Mouse (Mus musculus): Measurements from ENCODE around the gene Tmem53. TPM values are rescaled to one million over a fixed set of nuclear protein-coding genes. Genes with fewer than 3 reads are reported as not detected.

The Tmem53 gene
- polyA plus RNA-seq, 1 experiment from 2014 or later: 6.5 TPM

DNA sequence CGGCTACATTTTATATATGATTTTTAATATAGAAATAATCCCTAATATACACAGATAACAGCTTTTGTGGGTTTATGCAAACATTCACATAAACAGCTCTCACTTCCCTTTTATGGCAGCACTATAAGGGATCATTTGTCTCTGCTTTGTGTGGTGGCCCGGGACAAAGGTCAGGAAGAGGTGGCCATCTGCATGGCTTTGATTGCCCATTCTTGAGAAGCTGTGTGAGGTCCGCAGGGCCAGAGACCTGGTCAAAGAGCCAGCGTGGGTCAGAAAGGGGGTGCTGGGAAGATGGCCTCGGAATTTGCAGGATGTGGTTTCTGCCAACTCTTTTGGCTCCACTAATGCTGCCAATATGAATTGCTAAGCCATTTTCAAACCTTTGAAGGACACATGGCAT is 28.8 kb upstream of the Tmem53 start:
- Histone ChIP-seq H3K4me1 (no peaks in the 10 kb centered on the region), H3K36me3 (no peaks in the 10 kb centered on the region), H3K27me3 (no peaks in the 10 kb centered on the region), H3K4me2 (replicated peaks) (no peak overlapping the region), H3K9me3 (no peaks in the 10 kb centered on the region), H3K9ac (replicated peaks) (no peak overlapping the region), H3K27ac (replicated peaks) (no peak overlapping the region), H3K4me3 (no peak overlapping the region)
- 65% methylated on average over 5 of the region's 5 CpGs for WGBS
- ATAC-seq (replicated peaks): no peak

DNA sequence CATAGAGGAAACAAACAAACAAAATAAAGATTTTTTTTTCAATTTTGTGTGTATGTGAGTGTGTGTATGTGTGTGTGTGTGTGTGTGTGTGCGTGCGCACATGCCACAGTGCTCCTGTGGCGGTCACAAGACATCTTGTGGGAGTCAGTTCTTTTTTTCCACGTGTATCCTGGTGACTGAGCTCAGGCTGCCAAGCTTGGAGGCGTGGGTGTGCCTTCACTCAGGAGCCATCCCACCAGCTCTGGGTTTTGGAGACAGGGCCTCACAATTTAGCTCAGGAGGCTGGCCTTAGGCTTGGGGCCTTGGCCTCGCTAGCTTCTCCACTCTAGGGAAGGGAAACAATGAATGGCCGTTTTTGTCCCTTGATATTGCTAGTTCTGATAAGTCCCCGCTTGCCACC is 27.6 kb upstream of the Tmem53 start:
- H3K9me3 ChIP-seq: no peaks in the 10 kb centered on the region
- H3K4me3 ChIP-seq: no peak overlapping the region
- ATAC-seq (replicated peaks): no peak
- H3K27ac ChIP-seq (replicated peaks): no peak overlapping the region
- no peaks in the 10 kb centered on the region for H3K27me3 ChIP-seq
- H3K4me1 ChIP-seq: no peaks in the 10 kb centered on the region
- no peak overlapping the region for H3K4me2 ChIP-seq (replicated peaks)
- no peak overlapping the region for H3K9ac ChIP-seq (replicated peaks)
- WGBS: 77% methylated on average over 8 of the region's 8 CpGs
- no peaks in the 10 kb centered on the region for H3K36me3 ChIP-seq

DNA sequence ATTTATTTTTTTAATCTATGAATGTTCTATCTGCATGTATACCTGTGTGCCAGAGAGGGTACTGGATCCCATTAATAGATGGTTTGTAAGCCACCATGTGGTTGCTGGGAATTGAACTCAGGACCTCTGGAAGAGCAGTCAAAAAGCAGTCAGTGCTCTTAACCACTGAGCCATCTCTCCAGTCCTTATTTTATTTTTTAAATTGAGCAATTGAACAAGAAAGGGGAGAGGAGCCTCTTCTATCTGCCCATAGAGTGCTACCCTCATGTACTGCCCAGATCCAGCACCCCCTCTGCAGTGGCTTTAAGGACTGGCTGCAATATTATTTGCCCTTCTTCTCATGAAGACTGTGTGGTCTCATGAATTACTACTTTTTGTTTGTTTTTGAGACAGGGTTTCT is 26.5 kb upstream of the Tmem53 start:
- H3K4me3 ChIP-seq: no peak overlapping the region
- ATAC-seq (replicated peaks): no peak
- no peaks in the 10 kb centered on the region for H3K36me3 ChIP-seq
- no peak overlapping the region for H3K27ac ChIP-seq (replicated peaks)
- no peak overlapping the region for H3K9ac ChIP-seq (replicated peaks)
- no peak overlapping the region for H3K4me2 ChIP-seq (replicated peaks)
- no peaks in the 10 kb centered on the region for H3K27me3 ChIP-seq
- no peaks in the 10 kb centered on the region for H3K9me3 ChIP-seq
- H3K4me1 ChIP-seq: no peaks in the 10 kb centered on the region

DNA sequence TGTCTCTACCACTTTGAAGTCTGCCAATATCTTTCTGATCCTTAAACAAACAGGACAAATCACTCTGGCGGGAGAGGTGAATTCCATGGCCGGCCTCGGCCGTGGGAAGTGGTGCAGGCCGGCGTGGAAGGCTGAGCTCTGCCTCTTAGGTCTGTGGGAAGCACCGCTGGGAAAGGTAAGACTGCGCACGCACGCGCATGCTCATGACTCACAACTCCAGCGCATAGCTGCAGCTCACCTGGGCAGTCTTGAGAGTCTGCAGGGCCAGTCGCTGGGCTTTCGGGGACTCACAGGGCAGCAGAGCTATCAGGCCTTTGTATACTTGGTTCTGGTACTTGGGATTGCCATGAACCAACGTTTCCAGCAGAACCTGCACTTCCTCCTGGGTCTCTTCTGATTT is 22.2 kb upstream of the Tmem53 start:
- Histone ChIP-seq H3K4me1 (0 out of 2 replicates have a peak, but pooled peaks cover 3% of the 10 kb centered on the region), H3K9ac (replicated peaks) (no peak overlapping the region), H3K27ac (replicated peaks) (no peak overlapping the region), H3K27me3 (no peaks in the 10 kb centered on the region), H3K4me3 (no peak overlapping the region), H3K9me3 (no peaks in the 10 kb centered on the region), H3K4me2 (replicated peaks) (no peak overlapping the region), H3K36me3 (no peaks in the 10 kb centered on the region)
- no peak for ATAC-seq (replicated peaks)
- 78% methylated on average over 15 of the region's 15 CpGs for WGBS

DNA sequence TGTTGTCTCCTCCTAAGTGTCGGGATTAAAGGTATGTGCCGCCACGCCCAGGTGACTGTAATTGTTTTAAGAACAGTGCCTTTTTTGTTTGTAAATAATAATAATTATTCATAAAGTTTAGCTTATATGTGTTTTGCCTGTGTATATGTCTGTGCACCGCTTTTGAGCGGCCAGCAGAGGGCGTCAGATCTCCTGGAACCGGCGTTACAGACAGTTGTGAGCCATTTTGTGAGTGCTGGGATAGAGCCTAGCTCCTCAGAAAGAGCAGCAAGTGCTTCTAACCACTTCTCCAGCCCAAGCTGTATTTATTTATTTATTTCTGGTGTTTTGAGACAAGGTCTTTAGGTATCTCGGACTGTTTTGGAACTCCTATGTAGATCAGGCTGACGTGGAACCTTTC is 21.4 kb upstream of the Tmem53 start:
- no peaks in the 10 kb centered on the region for H3K9me3 ChIP-seq
- H3K27ac ChIP-seq (replicated peaks): no peak overlapping the region
- H3K9ac ChIP-seq (replicated peaks): no peak overlapping the region
- H3K36me3 ChIP-seq: no peaks in the 10 kb centered on the region
- H3K4me2 ChIP-seq (replicated peaks): no peak overlapping the region
- WGBS: 54% methylated on average over 10 of the region's 10 CpGs
- H3K4me3 ChIP-seq: no peak overlapping the region
- ATAC-seq (replicated peaks): no peak
- H3K4me1 ChIP-seq: 0 out of 2 replicates have a peak, but pooled peaks cover 3% of the 10 kb centered on the region
- H3K27me3 ChIP-seq: no peaks in the 10 kb centered on the region

DNA sequence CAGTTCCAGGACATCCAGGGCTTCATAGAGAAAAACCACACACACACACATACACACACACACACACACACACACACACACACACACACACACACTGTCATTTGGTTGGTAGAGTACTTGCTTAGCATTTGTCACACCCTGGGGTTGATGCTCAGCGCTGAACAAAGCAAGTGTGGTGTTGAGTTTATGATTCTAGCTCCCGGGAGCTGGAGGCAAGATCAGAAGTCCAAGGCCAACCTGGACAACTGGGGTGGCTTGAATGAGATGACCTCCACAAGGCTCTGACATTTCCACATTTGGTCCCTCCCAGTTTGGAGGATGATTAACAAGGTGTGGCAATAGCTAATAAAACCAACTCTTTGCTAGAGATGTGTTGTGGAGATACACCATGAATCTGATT is 20.5 kb upstream of the Tmem53 start:
- Histone ChIP-seq H3K27ac (replicated peaks) (no peak overlapping the region), H3K4me3 (no peak overlapping the region), H3K9ac (replicated peaks) (no peak overlapping the region), H3K4me1 (peaks cover 5% of the 10 kb centered on the region; the same call in 1 of the 2 replicates), H3K4me2 (replicated peaks) (no peak overlapping the region), H3K9me3 (no peaks in the 10 kb centered on the region), H3K27me3 (no peaks in the 10 kb centered on the region), H3K36me3 (no peaks in the 10 kb centered on the region)
- no peak for ATAC-seq (replicated peaks)
- WGBS: 87% methylated on average over 2 of the region's 2 CpGs

DNA sequence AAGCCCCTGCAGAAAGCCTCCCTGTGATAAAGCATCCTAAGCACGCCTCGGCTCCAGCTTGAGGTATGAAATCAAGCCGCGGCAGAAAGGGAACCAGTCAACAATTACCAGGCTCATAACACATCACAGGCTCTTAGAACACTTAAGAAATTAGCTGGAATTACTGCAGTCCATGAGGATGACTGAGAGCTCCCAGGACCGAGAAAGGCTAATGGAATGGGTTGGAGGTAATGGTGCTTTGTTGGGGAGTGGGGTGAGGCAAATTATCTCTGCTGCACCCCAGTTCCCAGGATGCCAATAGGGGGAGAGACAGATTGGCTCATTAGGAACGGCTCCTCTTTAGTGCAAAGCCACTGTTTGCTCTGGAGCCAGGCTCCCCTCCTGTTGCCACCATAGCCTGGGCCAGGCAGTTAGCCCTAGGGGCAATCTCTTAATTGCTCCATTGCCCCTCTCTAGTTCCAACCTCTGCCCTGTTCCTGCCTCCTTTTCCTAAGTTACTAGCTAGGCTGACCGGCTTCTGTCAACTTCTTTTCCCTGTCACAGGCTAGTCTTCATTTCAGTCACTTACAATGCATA is 17.5 kb upstream of the Tmem53 start:
- Histone ChIP-seq H3K9ac (replicated peaks) (no peak overlapping the region), H3K27ac (replicated peaks) (no peak overlapping the region), H3K4me1 (peaks cover 5% of the 10 kb centered on the region; the same call in 1 of the 2 replicates), H3K4me2 (replicated peaks) (no peak overlapping the region), H3K36me3 (no peaks in the 10 kb centered on the region), H3K4me3 (no peak overlapping the region), H3K9me3 (no peaks in the 10 kb centered on the region), H3K27me3 (no peaks in the 10 kb centered on the region)
- WGBS: 54% methylated on average over 7 of the region's 7 CpGs
- no peak for ATAC-seq (replicated peaks)

DNA sequence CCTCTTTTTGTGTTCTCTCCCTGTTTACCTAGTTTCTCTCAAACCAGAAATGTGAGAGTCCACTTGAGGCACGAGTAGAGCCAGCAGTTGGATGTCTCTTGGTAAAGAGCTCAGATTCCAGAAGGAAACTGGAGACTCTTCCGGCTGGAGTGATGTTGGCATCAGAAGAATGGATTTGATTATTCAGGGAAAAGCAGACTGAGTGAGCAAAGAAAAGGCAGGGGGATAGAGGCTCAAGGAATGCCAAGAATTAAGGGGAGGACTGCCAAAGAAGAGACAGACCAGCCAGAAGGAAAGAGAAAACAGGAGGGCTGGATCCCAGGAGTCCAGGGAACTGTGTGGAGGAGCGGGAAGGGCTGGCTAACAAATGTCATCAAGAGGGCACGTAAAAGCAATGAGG is 15.9 kb upstream of the Tmem53 start:
- H3K27me3 ChIP-seq: no peaks in the 10 kb centered on the region
- ATAC-seq (replicated peaks): no peak
- no peak overlapping the region; the same call in 1 of the 2 replicates for H3K27ac ChIP-seq (replicated peaks)
- no peak overlapping the region for H3K4me2 ChIP-seq (replicated peaks)
- WGBS: 49% methylated on average over 4 of the region's 4 CpGs
- H3K4me1 ChIP-seq: peaks cover 8% of the 10 kb centered on the region; the same call in 1 of the 2 replicates
- no peak overlapping the region for H3K9ac ChIP-seq (replicated peaks)
- no peaks in the 10 kb centered on the region for H3K36me3 ChIP-seq
- H3K9me3 ChIP-seq: no peaks in the 10 kb centered on the region
- no peak overlapping the region for H3K4me3 ChIP-seq

DNA sequence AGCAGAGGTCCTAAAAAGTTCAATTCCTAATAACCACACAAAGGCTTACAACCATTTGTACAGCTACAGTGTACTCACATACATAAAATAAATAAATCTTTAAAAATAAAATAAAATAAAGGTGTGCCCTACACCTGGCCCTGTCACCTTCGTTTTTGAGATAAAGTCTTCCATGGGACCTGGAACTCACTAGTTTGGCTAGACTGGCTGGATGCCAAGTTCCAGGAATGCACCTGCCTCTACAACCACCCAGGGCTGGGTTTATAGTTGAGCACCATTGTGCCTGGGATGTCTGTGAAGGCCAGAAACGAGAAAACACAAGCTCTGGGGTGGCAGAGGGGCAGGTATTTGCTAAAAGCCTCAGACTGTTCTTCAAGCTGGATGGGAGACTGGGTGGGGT is 12.6 kb upstream of the Tmem53 start:
- Histone ChIP-seq H3K27ac (replicated peaks) (no peak overlapping the region), H3K36me3 (no peaks in the 10 kb centered on the region), H3K4me1 (peaks cover 10% of the 10 kb centered on the region; the same call in 1 of the 2 replicates), H3K4me3 (no peak overlapping the region), H3K9ac (replicated peaks) (no peak overlapping the region), H3K4me2 (replicated peaks) (no peak overlapping the region), H3K27me3 (no peaks in the 10 kb centered on the region), H3K9me3 (no peaks in the 10 kb centered on the region)
- 48% methylated on average over 2 of the region's 2 CpGs for WGBS
- no peak for ATAC-seq (replicated peaks)

DNA sequence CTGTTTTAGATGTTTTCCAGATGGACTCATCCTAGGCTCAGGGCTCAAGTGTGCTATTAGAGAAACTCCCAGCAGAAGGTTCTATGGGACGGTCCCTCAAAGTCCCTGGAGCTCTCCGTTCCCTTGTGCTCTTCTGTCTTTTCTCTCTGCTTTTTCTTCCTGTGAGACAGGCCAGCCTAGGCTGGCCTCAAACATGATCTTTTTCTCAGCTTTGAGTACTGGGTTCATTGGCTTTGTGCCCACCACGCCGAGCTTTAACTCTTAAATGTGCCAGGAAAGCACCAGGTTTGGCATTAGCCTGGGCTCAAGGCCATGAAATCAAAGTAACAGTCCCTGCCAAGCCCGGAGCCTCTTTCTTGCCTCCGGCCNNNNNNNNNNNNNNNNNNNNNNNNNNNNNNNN is 10.9 kb upstream of the Tmem53 start:
- 68% methylated on average over 6 of the region's 6 CpGs for WGBS
- H3K27ac ChIP-seq (replicated peaks): no peak overlapping the region

DNA sequence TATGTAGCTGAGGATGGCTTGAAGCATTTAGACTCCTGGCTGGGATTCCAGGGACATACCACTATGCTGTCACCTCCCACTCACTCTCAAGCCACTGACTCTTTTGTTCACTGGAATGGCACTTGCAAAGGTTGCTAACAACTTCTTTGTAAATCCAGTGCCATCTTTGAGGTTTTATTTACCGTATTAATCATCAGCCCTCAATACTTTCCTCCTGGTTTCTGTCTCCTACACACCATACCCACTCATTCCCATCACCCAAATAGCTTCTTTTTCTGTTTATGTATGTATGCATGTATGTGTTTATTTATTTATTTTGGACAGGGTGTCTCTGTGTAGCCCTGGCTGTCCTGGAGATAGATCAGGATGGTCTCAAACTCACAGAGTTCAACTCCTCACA is 769 bp upstream of the Tmem53 start:
- 70% methylated on average over 1 of the region's 1 CpGs for WGBS
- peak overlapping the region; percentile 77; the same call in 1 of the 2 replicates for H3K4me3 ChIP-seq
- H3K9ac ChIP-seq (replicated peaks): no peak overlapping the region
- H3K4me1 ChIP-seq: peaks cover 22% of the 10 kb centered on the region
- H3K9me3 ChIP-seq: no peaks in the 10 kb centered on the region
- H3K4me2 ChIP-seq (replicated peaks): peak overlapping the region; percentile 74; the same call in 1 of the 2 replicates
- H3K27ac ChIP-seq (replicated peaks): no peak overlapping the region
- no peak for ATAC-seq (replicated peaks)
- H3K36me3 ChIP-seq: no peaks in the 10 kb centered on the region
- no peaks in the 10 kb centered on the region; the same call in 1 of the 2 replicates for H3K27me3 ChIP-seq

More for the DNA sequence above, 10.9 kb upstream of the Tmem53 start:
- no peak for ATAC-seq (replicated peaks)
- H3K36me3 ChIP-seq: no peaks in the 10 kb centered on the region
- no peak overlapping the region for H3K4me2 ChIP-seq (replicated peaks)
- H3K27me3 ChIP-seq: no peaks in the 10 kb centered on the region
- H3K4me3 ChIP-seq: no peak overlapping the region
- H3K9me3 ChIP-seq: no peaks in the 10 kb centered on the region
- peaks cover 8% of the 10 kb centered on the region; the same call in 1 of the 2 replicates for H3K4me1 ChIP-seq
- no peak overlapping the region for H3K9ac ChIP-seq (replicated peaks)

DNA sequence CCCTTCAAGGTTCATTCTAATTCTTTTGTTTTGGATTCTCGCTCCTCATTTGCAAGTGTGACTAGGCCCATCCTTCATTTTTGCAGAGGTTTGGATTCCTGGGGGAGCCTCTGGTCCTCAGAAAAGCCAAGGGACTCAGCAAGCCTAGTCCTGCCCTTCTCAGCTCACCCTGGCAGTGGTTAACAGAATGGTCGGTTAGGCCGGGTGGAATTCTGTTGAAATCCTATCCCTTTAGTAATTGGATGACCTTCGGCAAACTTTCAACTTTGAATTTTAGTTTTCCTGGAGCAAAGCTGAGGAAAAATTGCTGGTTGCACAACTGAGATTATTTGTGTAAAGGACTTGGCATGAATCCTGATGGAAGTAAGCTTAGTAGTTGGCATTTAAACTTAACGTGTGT is 600 bp downstream of the Tmem53 start:
- no peak; the same call in 1 of the 2 replicates for ATAC-seq (replicated peaks)
- H3K9ac ChIP-seq (replicated peaks): peak overlapping the region; percentile 53
- no peaks in the 10 kb centered on the region for H3K9me3 ChIP-seq
- H3K27me3 ChIP-seq: no peaks in the 10 kb centered on the region; the same call in 1 of the 2 replicates
- peak overlapping the region; percentile 65 for H3K27ac ChIP-seq (replicated peaks)
- peak overlapping the region; percentile 74 for H3K4me2 ChIP-seq (replicated peaks)
- peak overlapping the region; percentile 77 for H3K4me3 ChIP-seq
- peaks cover 22% of the 10 kb centered on the region for H3K4me1 ChIP-seq
- 19% methylated on average over 5 of the region's 5 CpGs for WGBS
- H3K36me3 ChIP-seq: no peaks in the 10 kb centered on the region

DNA sequence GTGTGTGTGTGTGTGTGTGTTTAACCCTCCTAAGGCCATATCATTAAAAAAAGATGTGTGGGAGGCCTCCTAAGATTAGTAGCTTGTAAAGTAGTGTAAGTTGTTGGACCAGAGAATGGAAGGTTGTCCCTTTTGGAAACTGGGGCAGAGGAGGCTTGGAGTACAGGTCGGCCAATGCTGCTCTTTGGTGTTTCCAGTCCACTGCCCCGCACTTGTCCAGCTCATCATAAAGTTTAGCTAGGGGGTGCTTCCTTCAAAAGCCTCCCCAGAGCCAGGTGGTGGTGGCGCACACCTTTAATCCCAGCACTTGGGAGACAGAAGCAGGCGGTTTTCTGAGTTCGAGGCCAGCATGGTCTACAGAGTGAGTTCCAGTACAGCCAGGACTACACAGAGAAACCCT is 1.0 kb downstream of the Tmem53 start:
- peak overlapping the region; percentile 77; the same call in 1 of the 2 replicates for H3K4me3 ChIP-seq

More for the DNA sequence above, 1.0 kb downstream of the Tmem53 start:
- Histone ChIP-seq H3K4me2 (replicated peaks) (peak overlapping the region; percentile 74; the same call in 1 of the 2 replicates), H3K4me1 (peaks cover 22% of the 10 kb centered on the region), H3K9me3 (no peaks in the 10 kb centered on the region), H3K36me3 (no peaks in the 10 kb centered on the region), H3K9ac (replicated peaks) (no peak overlapping the region), H3K27me3 (no peaks in the 10 kb centered on the region; the same call in 1 of the 2 replicates), H3K27ac (replicated peaks) (no peak overlapping the region)
- 83% methylated on average over 5 of the region's 5 CpGs for WGBS
- no peak for ATAC-seq (replicated peaks)

Measured in forebrain, embryonic 15.5 days (tissue).